Mouse (Mus musculus): Measurements from ENCODE around the gene Bicral. TPM values are rescaled to one million over a fixed set of nuclear protein-coding genes. Genes with fewer than 3 reads are reported as not detected.

The Bicral gene
- total RNA-seq, 2 experiments from 2014 or later: 11.9 to 13.4 TPM

DNA sequence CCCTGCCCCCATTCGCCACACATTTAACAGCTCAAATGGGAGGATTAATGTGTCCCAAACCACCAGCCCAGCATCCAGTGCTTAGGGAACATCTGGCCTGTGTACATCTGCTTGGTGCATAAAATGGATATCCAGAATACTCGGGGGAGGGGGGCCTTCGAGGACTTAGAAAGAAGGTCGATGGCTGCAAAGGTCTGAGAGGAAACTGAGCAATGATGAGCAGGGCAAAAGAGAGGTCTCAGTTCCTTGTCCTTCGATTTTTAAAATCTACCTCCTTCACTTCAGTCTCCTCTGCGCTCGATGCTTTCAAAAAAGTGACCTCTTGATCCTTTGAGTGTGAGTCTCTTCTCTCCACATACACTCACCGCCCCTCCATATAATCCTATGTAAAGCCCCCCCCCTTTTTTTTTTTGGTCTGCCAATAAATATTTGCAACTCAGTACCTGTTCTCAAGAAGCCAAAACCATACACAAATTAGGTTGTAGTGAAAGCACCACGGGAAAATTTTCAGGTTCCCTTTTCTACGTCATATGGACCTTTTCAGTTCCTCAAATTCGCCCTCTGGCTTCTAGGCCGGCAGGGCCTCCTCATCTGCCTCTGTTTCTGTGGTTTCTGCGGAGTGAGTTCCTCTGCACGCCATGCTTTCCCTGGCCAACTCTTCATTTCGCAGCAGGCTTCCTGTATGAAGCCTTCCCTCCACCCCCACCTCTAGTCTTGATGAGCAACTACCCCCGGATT lies 107.1 kb downstream of the Bicral start:
- Histone ChIP-seq H3K4me3 (peak overlapping the region; percentile 87), H3K27ac (peak overlapping the region; percentile 91)
- TF ChIP-seq CTCF (IDR thresholded peaks at IDR 0.05): no peak
- intact Hi-C loops (cut with DNase I): loop anchor here (5.0 kb wide), 1 partner anchor 69 kb away; the partner anchor contains the start of gene Klhdc3
- DNase-seq: no peak

DNA sequence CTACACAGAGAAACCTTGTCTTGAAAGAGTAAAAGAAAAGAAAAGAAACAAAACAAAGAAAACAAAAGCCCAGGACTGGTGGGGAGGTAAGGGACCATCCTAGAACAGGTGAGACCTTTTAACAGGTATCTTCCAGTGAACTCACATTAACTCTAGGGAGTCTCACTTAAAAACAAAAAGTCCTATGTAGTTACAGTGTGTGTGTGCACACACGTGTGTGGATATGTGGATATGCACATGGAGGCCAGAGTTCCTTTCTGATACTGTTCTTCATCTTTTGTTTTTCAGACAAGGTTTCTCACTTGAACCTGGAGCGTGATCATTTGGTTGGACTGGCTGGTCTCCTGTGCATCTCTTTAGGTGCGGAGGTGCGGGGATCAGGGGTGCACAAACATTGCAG lies 107.7 kb downstream of the Bicral start:
- intact Hi-C loops (cut with DNase I): loop anchor here (5.0 kb wide), 1 partner anchor 68 kb away; the partner anchor contains the start of gene Klhdc3
- H3K27ac ChIP-seq: peak overlapping the region; percentile 91; the same call in 1 of the 2 replicates
- peak overlapping the region; percentile 87 for H3K4me3 ChIP-seq
- DNase-seq: no peak
- TF ChIP-seq CTCF (IDR thresholded peaks at IDR 0.05): no peak

DNA sequence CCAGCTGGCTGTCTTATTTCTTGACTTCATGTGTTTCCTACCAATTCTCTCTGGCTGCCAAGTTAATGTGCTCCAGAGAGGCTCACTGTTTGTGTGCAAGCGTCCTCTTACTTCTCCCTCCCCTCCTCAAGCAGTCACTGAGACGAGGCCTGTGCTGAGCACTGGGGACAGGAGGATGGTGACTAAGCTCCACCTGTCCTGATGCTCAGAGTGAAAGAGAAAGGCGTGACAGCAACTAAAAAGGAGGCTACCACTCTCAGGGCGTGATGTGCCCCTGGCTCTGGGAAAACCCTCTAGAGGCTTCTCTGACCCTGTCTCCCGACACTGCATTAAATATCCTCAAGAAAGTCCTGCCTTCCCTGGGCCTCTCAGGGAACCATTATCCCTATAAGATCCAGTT lies 109.0 kb downstream of the Bicral start:
- Histone ChIP-seq H3K27ac (no peak overlapping the region), H3K4me3 (no peak overlapping the region)
- no peak for DNase-seq
- TF ChIP-seq CTCF (IDR thresholded peaks at IDR 0.05): no peak
- intact Hi-C loops (cut with DNase I): no loop called here

Other genes starting within 250 kb of the Bicral start
- under 1 TPM; 0.28 to 0.78 TPM for gene Ptk7, start 229.0 kb downstream of the Bicral start, total RNA-seq (2021)
- gene Klc4, start 212.5 kb downstream of the Bicral start, total RNA-seq (2021): 10 to 100 TPM; 10.9 to 13.1 TPM
- gene Mrpl2, start 212.3 kb downstream of the Bicral start, total RNA-seq (2021): 100 to 1,000 TPM in 1 of 2 experiments, 10 to 100 TPM in 1; 82.7 to 120 TPM
- 1 to 10 TPM; 2.9 to 5.6 TPM for gene Cul7, start 208.1 kb downstream of the Bicral start, total RNA-seq (2021)
- gene Rrp36, start 184.1 kb downstream of the Bicral start, total RNA-seq (2021): 10 to 100 TPM in 1 of 2 experiments, 1 to 10 TPM in 1; 7.9 to 12.6 TPM
- gene Mea1, start 179.7 kb downstream of the Bicral start, total RNA-seq (2021): 10 to 100 TPM; 34.6 to 49.1 TPM
- gene Klhdc3, start 177.6 kb downstream of the Bicral start, total RNA-seq (2021): 100 to 1,000 TPM in 1 of 2 experiments, 10 to 100 TPM in 1; 83.0 to 108 TPM
- 10 to 100 TPM; 30.0 to 33.1 TPM for gene Ppp2r5d, start 153.4 kb downstream of the Bicral start, total RNA-seq (2021)
- 10 to 100 TPM; 13.4 to 21.8 TPM for gene Pex6, start 147.0 kb downstream of the Bicral start, total RNA-seq (2021)
- gene Gnmt, start 129.3 kb downstream of the Bicral start, total RNA-seq (2021): 1 to 10 TPM; 1.7 to 4.8 TPM
- 1 to 10 TPM; 8.3 to 9.3 TPM for gene Cnpy3, start 106.3 kb downstream of the Bicral start, total RNA-seq (2021)
- not detected for gene Ptcra, start 94.8 kb downstream of the Bicral start, total RNA-seq (2021)
- 10 to 100 TPM; 31.3 to 33.2 TPM for gene 2310039H08Rik, start 85.8 kb downstream of the Bicral start, total RNA-seq (2021)
- 10 to 100 TPM; 34.9 to 55.9 TPM for gene Rpl7l1, start 75.8 kb downstream of the Bicral start, total RNA-seq (2021)
- gene Tbcc, start 32.2 kb upstream of the Bicral start, total RNA-seq (2021): 1 to 10 TPM; 6.0 to 8.2 TPM
- gene Prph2, start 52.0 kb upstream of the Bicral start, total RNA-seq (2021): not detected
- gene Ubr2, start 152.1 kb upstream of the Bicral start, total RNA-seq (2021): 10 to 100 TPM; 65.4 to 73.5 TPM